Mouse (Mus musculus) left cerebral cortex, postnatal 14 days (tissue): ENCODE results near the gene Irgm1. TPM values are rescaled to one million over a fixed set of nuclear protein-coding genes. Genes with fewer than 3 reads are reported as not detected.

ENCODE experiments used
- DNase-seq, 2 experiments: peaks; one replicate each; pipeline ENCODE4 v3.0.0; 2021 to 2022; ENCODE audit warnings: low spot score in 2 of 2, mixed read lengths in 1 of 2
- intact Hi-C: fragments of 180-260 bp; cut with DNase I; formaldehyde crosslinking; loops from one replicate; pipeline ENCODE4 v1.15.1; 2025
- total RNA-seq, 2 experiments: library from RNA; stranded (reverse); gene quantifications; 2 replicates each; pipeline ENCODE4 v1.2.3; 2021

Gene Irgm1
- total RNA-seq, 2 experiments from 2014 or later, result 3.7 TPM

GRCm38 (mm10) chr11:48818346-48818745, 53.1 kb downstream of the Irgm1 start:
- intact Hi-C loops, result loop anchor here (2.0 to 10.0 kb wide), 4 partner anchors 16 to 426 kb away; partner anchors contain the start of genes Mgat1 and Zfp62
- DNase-seq, result peak; percentile 86 to 94

GRCm38 (mm10) chr11:48817794-48818193, 53.7 kb downstream of the Irgm1 start:
- intact Hi-C loops, result loop anchor here (2.0 to 10.0 kb wide), 4 partner anchors 17 to 427 kb away; partner anchors contain the start of genes Mgat1 and Zfp62

DNA sequence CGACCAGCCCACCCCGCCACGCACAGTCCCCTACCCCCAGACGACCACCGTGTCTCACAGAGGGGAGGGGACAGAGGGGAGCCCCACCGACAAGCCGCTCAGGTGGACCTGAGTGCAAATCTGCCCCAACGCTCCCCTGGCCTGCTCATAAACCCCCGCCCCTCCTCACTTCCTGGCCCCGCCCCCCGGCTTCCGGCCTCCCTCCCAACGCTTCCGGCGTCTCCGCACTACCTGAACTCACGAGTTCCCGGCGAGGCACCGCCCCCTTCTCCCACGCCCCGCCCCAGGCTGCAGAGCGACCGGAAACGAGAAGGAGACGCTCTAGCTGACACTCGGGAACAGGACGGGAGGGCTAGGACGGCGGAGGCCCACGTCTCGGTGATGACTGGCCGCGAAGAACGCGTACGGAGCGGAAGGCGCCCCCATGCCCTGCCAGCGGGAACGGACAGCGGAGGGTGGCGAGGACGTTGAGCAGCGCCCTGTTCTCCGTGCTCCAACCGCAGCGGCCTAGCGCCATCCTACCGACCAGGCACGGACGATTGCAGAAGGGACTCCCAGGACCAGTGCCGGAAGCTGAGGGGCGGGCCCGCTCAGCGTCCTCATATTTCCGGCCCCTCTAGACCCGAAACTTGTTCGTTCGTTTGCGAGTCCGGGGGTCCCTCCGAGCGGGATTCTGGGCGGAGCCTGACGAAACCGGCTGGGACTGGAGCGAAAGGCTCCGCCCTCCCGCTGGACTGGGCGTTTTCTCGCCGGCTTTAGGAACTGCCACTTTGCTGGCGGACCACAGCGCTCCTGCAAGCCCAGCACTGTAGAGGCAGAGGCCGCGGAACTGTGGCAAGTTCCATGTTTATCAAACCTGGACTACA, 54.5 kb downstream of the Irgm1 start, which contains the start of gene Trim41:
Trim41 (minus strand) TSS at position 554 of the 866 bp plus-strand sequence.
- DNase-seq, result peak; percentile 98 to 99
- intact Hi-C loops, result loop anchor here (10.0 kb wide), 2 partner anchors 388 to 428 kb away; partner anchors contain the start of genes Mgat1 and Zfp62

More at GRCm38 (mm10) chr11:48817794-48818193, 53.7 kb downstream of the Irgm1 start:
- no peak for DNase-seq

DNA sequence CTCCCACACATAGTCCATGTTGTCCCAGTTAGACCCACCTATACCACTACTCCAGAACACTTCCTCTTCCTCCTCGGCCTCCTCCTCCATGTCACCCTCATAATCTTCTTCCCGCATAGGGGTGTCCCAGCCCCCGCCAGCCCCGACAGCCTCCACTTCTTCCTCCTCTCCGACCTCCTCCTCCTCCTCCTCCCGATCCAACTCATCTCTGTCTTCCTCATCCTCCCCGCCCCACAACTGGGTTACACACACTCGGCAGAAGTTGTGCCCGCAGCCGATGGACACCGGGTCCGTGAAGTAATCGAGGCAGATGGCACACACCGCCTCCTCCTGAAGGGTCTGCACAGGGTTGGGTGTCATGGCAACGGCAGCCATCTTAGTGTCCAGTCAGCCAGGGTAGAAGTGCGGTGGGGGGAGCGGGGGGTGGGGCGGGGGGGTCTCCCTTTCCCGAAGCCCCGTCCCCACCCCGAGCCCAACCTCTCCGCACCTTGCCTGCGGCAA, 55.2 kb downstream of the Irgm1 start:
- peak; percentile 45 to 69 for DNase-seq
- intact Hi-C loops, result loop anchor here (10.0 kb wide), 2 partner anchors 388 to 428 kb away; partner anchors contain the start of genes Mgat1 and Zfp62

DNA sequence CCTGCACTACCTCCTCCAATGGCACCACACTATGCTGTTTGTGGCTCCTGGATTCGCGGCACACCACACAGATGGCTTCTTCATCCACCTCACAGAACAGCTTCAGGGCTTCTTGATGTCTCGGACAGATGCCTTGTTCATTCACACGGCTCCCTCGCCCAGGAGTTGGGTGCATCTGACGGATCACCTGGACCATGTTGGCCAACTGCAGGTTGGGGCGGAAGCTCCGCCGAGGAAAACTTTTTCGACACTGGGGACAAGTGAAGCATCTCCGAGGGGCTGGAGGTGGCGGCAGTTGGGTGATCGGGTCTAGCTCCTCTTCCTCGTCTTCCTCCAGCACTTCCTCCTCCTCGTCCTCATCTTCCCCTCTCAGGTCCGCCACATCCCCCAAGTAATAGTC, 55.6 kb downstream of the Irgm1 start:
- intact Hi-C loops, result loop anchor here (10.0 kb wide), 2 partner anchors 389 to 429 kb away; partner anchors contain the start of genes Mgat1 and Zfp62
- no peak for DNase-seq

DNA sequence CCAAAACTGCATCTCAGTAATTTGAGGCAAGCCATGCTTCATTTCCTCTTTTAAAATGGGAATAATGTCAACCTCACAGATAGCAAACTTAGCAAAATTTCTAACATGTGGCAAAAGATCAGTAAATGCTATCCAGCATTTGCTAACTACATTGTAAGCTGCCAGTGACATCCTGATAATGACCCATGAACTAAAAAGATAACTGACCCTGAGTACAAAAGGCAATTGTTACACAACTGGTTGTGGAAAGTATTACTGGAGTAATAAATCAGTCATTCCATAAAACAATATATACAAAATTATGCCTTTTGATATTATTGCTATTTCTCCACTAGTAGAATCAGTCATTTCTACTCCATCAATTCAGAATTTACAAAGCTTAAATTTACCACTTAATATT, 57.7 kb downstream of the Irgm1 start:
- DNase-seq, result no peak
- intact Hi-C loops, result loop anchor here (10.0 kb wide), 2 partner anchors 391 to 431 kb away; partner anchors contain the start of genes Mgat1 and Zfp62

Other genes with a start within 250 kb of the Irgm1 start
- 100 to 1,000 TPM; 252 to 259 TPM for gene Rack1, start 71.4 kb downstream of the Irgm1 start, total RNA-seq
- 10 to 100 TPM; 52.0 to 56.4 TPM for gene Trim41, start 54.3 kb downstream of the Irgm1 start, total RNA-seq
- 1 to 10 TPM; 1.4 to 1.8 TPM for gene Trim7, start 45.5 kb downstream of the Irgm1 start, total RNA-seq
- gene Gm12184, start 45.0 kb downstream of the Irgm1 start, total RNA-seq, result 1 to 10 TPM; 1.2 to 1.6 TPM
- under 1 TPM in 1 of 2 experiments, not detected in 1; 0.29 TPM for gene Gm5431, start 30.5 kb upstream of the Irgm1 start, total RNA-seq
- under 1 TPM in 1 of 2 experiments, not detected in 1; 0.70 TPM for gene Psme2b, start 74.5 kb upstream of the Irgm1 start, total RNA-seq
- gene Olfr56, start 107.2 kb upstream of the Irgm1 start, total RNA-seq, result not detected
- gene 9930111J21Rik1, start 107.7 kb upstream of the Irgm1 start, total RNA-seq, result 1 to 10 TPM in 1 of 2 experiments, under 1 TPM in 1; 0.94 to 1.1 TPM
- under 1 TPM in 1 of 2 experiments, not detected in 1; 0.06 TPM for gene Gm12185, start 120.5 kb upstream of the Irgm1 start, total RNA-seq
- not detected for gene Tgtp1, start 122.5 kb upstream of the Irgm1 start, total RNA-seq
- gene 9930111J21Rik2, start 179.6 kb upstream of the Irgm1 start, total RNA-seq, result 1 to 10 TPM; 1.6 TPM
- under 1 TPM in 1 of 2 experiments, not detected in 1; 0.17 TPM for gene Tgtp2, start 192.5 kb upstream of the Irgm1 start, total RNA-seq
- under 1 TPM; 0.57 to 0.62 TPM for gene Ifi47, start 204.9 kb upstream of the Irgm1 start, total RNA-seq
- gene Olfr1396, start 243.2 kb upstream of the Irgm1 start, total RNA-seq, result not detected